Mouse (Mus musculus): ENCODE data around the gene Prkg1. TPM values are rescaled to one million over a fixed set of nuclear protein-coding genes. Genes with fewer than 3 reads are reported as not detected.

The Prkg1 gene
- total and polyA plus RNA-seq, 3 experiments, result not detected

DNA sequence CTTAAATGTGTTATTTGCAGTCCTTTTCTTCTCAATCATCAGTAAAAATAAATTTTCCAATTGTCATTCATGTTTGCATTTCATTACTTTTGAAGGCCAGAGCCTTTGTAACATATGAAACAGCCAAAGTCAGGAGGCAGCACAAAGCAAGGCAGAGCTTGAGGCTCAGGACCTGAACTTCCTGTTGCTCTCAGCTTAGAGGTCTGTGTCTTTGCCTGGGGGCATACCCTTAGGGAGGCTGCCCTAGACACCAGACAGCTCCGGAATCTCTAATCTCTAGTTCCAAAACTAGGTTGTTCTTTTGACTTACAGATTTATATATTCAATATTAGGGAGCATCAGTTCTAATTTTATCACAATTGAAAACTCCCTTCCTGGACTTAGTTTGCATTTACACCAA lies 700.1 kb downstream of the Prkg1 start:
- TF ChIP-seq EP300 (IDR thresholded peaks at IDR 0.05; ENCODE audit: low read depth in 1 of 2, low read length in 2 of 2), result no peak
- TF ChIP-seq POLR2AphosphoS5 (IDR thresholded peaks at IDR 0.05; ENCODE audit: borderline replicate concordance, low read depth, low read length), result no peak
- no peak for TF ChIP-seq MXI1 (IDR thresholded peaks at IDR 0.05; ENCODE audit: low read depth, low read length)
- TF ChIP-seq SIN3A (IDR thresholded peaks at IDR 0.05; ENCODE audit: low read length), result no peak
- TF ChIP-seq ZMIZ1 (IDR thresholded peaks at IDR 0.05; ENCODE audit: low read depth, low read length), result no peak
- no peak for TF ChIP-seq MAX (IDR thresholded peaks at IDR 0.05; ENCODE audit: low read length)
- no peak for TF ChIP-seq TCF12 (IDR thresholded peaks at IDR 0.05; ENCODE audit: low read depth, low read length)
- TF ChIP-seq NRF1 (IDR thresholded peaks at IDR 0.05; ENCODE audit: insufficient read depth, low read depth, low read length, poor library complexity, severe bottlenecking), result no peak
- Histone ChIP-seq H3K27ac (ENCODE audit: control insufficient read depth, low read depth, low read length) (no peak overlapping the region), H3K36me3 (ENCODE audit: control insufficient read depth in 1 of 2, insufficient read depth in 2 of 2, low read length in 2 of 2) (no peaks in the 10 kb centered on the region), H3K4me3 (ENCODE audit: control insufficient read depth in 1 of 2, insufficient read depth in 1 of 2, low read depth in 2 of 2, low read length in 2 of 2) (no peak overlapping the region), H3K4me1 (ENCODE audit: control insufficient read depth in 1 of 2, insufficient read depth in 2 of 2, low read length in 2 of 2) (no peaks in the 10 kb centered on the region), H3K79me2 (ENCODE audit: control insufficient read depth, insufficient read depth, low read length, poor library complexity) (no peaks in the 10 kb centered on the region), H3K9me3 (replicated peaks; ENCODE audit: insufficient read depth, low read length) (no peaks in the 10 kb centered on the region), H3K9ac (ENCODE audit: control insufficient read depth, low read depth, low read length, poor library complexity, severe bottlenecking) (no peak overlapping the region), H3K27me3 (ENCODE audit: control insufficient read depth in 1 of 2, insufficient read depth in 2 of 2, low read length in 2 of 2) (no peaks in the 10 kb centered on the region)
- DNase-seq (ENCODE audit: low read depth, low spot score), result no peak

DNA sequence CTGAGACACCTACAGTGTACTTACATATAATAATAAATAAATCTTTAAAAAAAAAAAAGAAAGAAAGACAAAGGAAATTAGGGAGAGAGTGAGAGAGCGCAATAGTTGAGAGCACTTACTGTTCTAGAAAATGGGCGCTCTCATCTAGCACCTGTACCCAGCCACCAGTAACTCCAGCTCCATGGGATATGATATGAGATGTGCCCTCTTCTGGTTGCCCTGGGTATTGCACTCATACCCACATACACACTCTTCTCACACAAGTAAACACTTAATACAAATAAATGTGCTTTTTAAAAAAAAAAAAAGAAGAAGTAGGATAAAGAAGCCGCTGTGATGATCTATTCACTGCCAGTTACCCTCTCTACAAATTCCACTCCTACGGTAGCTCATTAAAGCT lies 718.2 kb downstream of the Prkg1 start:
- Histone ChIP-seq H3K27ac (ENCODE audit: control insufficient read depth, low read depth, low read length) (no peak overlapping the region), H3K4me3 (ENCODE audit: control insufficient read depth in 1 of 2, insufficient read depth in 1 of 2, low read depth in 2 of 2, low read length in 2 of 2) (no peak overlapping the region), H3K79me2 (ENCODE audit: control insufficient read depth, insufficient read depth, low read length, poor library complexity) (no peaks in the 10 kb centered on the region), H3K36me3 (ENCODE audit: control insufficient read depth in 1 of 2, insufficient read depth in 2 of 2, low read length in 2 of 2) (no peaks in the 10 kb centered on the region), H3K9me3 (replicated peaks; ENCODE audit: insufficient read depth, low read length) (no peaks in the 10 kb centered on the region), H3K27me3 (ENCODE audit: control insufficient read depth in 1 of 2, insufficient read depth in 2 of 2, low read length in 2 of 2) (no peaks in the 10 kb centered on the region), H3K9ac (ENCODE audit: control insufficient read depth, low read depth, low read length, poor library complexity, severe bottlenecking) (no peak overlapping the region), H3K4me1 (ENCODE audit: control insufficient read depth in 1 of 2, insufficient read depth in 2 of 2, low read length in 2 of 2) (no peaks in the 10 kb centered on the region)
- peak; percentile 35 for TF ChIP-seq SMC3 (IDR thresholded peaks at IDR 0.05; ENCODE audit: low read depth, low read length)
- TF ChIP-seq USF1 (IDR thresholded peaks at IDR 0.05; ENCODE audit: low read depth, low read length), result no peak
- peak; percentile 18 to 38 (median 27); a peak in 5 of 6 replicates for TF ChIP-seq CTCF (IDR thresholded peaks at IDR 0.05 in 2 of 3, conservative IDR thresholded peaks at IDR 0.05 in 1 of 3; ENCODE audit: control insufficient read depth in 1 of 3, insufficient read depth in 1 of 3, low read depth in 2 of 3, low read length in 3 of 3, poor library complexity in 1 of 3, severe bottlenecking in 1 of 3)
- no peak for TF ChIP-seq BHLHE40 (IDR thresholded peaks at IDR 0.05; ENCODE audit: borderline replicate concordance, low read depth, low read length)
- peak; percentile 25 for DNase-seq (ENCODE audit: low read depth, low spot score)

DNA sequence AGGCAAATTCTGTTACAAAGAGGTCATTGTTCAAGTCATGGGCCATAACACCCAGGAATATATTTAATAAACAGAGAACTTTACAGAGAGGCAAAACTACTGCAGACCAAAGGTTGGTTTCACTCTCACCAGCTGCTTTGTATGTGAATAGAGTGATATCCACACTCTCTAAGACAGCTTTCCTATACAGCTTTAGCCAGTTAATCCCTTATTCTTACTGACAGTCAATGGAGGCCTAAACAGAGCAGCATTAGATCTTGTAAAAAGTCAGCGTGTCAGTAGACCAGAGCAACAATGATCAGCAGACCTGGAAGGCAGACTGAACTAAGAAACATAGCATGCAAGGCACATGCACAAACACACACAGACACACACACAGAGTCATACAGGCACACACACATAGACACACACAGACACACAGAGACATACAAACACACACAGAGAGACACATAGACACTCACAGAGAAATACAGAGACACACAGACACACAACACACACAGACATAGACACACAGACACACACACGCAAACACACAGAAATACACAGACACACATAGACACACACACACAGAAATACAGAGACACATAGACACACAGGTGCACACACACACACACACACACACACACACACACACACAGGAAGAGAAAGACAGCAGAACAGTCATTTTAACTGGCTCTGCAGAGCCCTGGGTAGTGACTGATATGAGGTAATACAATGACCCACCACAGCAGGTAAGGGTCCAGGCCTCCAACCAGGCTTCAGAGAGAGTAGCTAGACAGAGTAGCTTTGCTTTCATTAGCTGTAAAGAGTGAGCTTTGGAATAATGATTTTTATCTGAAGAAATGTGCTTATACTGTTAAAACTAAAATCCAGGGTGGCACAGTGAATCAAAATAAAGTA lies 723.6 kb downstream of the Prkg1 start:
- TF ChIP-seq POLR2AphosphoS5 (IDR thresholded peaks at IDR 0.05; ENCODE audit: borderline replicate concordance, low read depth, low read length), result no peak
- no peak for TF ChIP-seq SIN3A (IDR thresholded peaks at IDR 0.05; ENCODE audit: low read length)
- no peak for TF ChIP-seq MYB (IDR thresholded peaks at IDR 0.05; ENCODE audit: low read depth, low read length)
- no peak for TF ChIP-seq MAZ (IDR thresholded peaks at IDR 0.05; ENCODE audit: low read depth, low read length)
- no peak for TF ChIP-seq KAT2A (conservative IDR thresholded peaks at IDR 0.05; ENCODE audit: low read depth, low read length)
- TF ChIP-seq GATA1 (IDR thresholded peaks at IDR 0.05; ENCODE audit: low read depth, low read length), result no peak
- no peak for TF ChIP-seq ZKSCAN1 (IDR thresholded peaks at IDR 0.05; ENCODE audit: low read depth, low read length)
- TF ChIP-seq ETS1 (IDR thresholded peaks at IDR 0.05; ENCODE audit: low read depth, low read length), result no peak
- no peak for TF ChIP-seq POLR2A (IDR thresholded peaks at IDR 0.05; ENCODE audit: control insufficient read depth in 1 of 2, insufficient read depth in 1 of 2, low read depth in 1 of 2, low read length in 2 of 2, poor library complexity in 1 of 2)
- no peak for TF ChIP-seq HCFC1 (IDR thresholded peaks at IDR 0.05; ENCODE audit: low read depth, low read length)
- no peak for TF ChIP-seq MXI1 (IDR thresholded peaks at IDR 0.05; ENCODE audit: low read depth, low read length)
- no peak for TF ChIP-seq GABPA (IDR thresholded peaks at IDR 0.05; ENCODE audit: low read depth, low read length)
- DNase-seq (ENCODE audit: low read depth, low spot score), result no peak
- H3K27ac ChIP-seq (ENCODE audit: control insufficient read depth, low read depth, low read length), result no peak overlapping the region
- H3K79me2 ChIP-seq (ENCODE audit: control insufficient read depth, insufficient read depth, low read length, poor library complexity), result no peaks in the 10 kb centered on the region
- no peak overlapping the region for H3K4me3 ChIP-seq (ENCODE audit: control insufficient read depth in 1 of 2, insufficient read depth in 1 of 2, low read depth in 2 of 2, low read length in 2 of 2)
- H3K36me3 ChIP-seq (ENCODE audit: control insufficient read depth in 1 of 2, insufficient read depth in 2 of 2, low read length in 2 of 2), result no peaks in the 10 kb centered on the region
- H3K27me3 ChIP-seq (ENCODE audit: control insufficient read depth in 1 of 2, insufficient read depth in 2 of 2, low read length in 2 of 2), result no peaks in the 10 kb centered on the region
- H3K9ac ChIP-seq (ENCODE audit: control insufficient read depth, low read depth, low read length, poor library complexity, severe bottlenecking), result no peak overlapping the region
- no peaks in the 10 kb centered on the region for H3K9me3 ChIP-seq (replicated peaks; ENCODE audit: insufficient read depth, low read length)
- no peaks in the 10 kb centered on the region for H3K4me1 ChIP-seq (ENCODE audit: control insufficient read depth in 1 of 2, insufficient read depth in 2 of 2, low read length in 2 of 2)

Measured in MEL (cell line).